Mouse (Mus musculus): Measurements from ENCODE around the gene Masp1. TPM values are rescaled to one million over a fixed set of nuclear protein-coding genes. Genes with fewer than 3 reads are reported as not detected.
A peak's percentile ranks its signal among the peaks of the same experiment; 100 is the strongest.

Gene Masp1
- polyA plus RNA-seq, 1 experiment: 1.2 TPM

- no peak for DNase-seq (ENCODE audit: low read depth, low spot score)
- WGBS: 47% methylated on average over 9 of the region's 9 CpGs
Measured at GRCm38 (mm10) chr16:23416657-23417293, 103.8 kb downstream of the Masp1 start.

GRCm38 (mm10) chr16:23416261-23416656 is 104.4 kb downstream of the Masp1 start:
- WGBS: 44% methylated on average over 10 of the region's 10 CpGs
- DNase-seq (ENCODE audit: low read depth, low spot score): no peak

- DNase-seq (ENCODE audit: low read depth, low spot score): no peak
- WGBS: 81% methylated on average over 6 of the region's 6 CpGs
Measured at GRCm38 (mm10) chr16:23412930-23413329, 107.7 kb downstream of the Masp1 start.

GRCm38 (mm10) chr16:23403008-23403755 is 117.4 kb downstream of the Masp1 start:
- 31% methylated on average over 8 of the region's 8 CpGs for WGBS
- peak; percentile 21 for DNase-seq (ENCODE audit: low read depth, low spot score)

- WGBS: 85% methylated on average over 3 of the region's 3 CpGs
- no peak for DNase-seq (ENCODE audit: low read depth, low spot score)
Measured at GRCm38 (mm10) chr16:23401959-23402358, 118.7 kb downstream of the Masp1 start.

- WGBS: 27% methylated on average over 4 of the region's 4 CpGs
- DNase-seq (ENCODE audit: low read depth, low spot score): no peak
Measured at GRCm38 (mm10) chr16:23401463-23401862, 119.2 kb downstream of the Masp1 start.

Other genes starting within 250 kb of the Masp1 start
- not detected in 2 replicates for gene Rtp1, start 91.7 kb downstream of the Masp1 start, polyA plus RNA-seq (2012; rRNA removed)
- gene Rtp4, start 524 bp downstream of the Masp1 start, polyA plus RNA-seq (2012; rRNA removed): 14.7 and 23.6 TPM in 2 replicates